Mouse (Mus musculus) telencephalon, adult 2 months (tissue): ENCODE measurements around the gene Map9.
A peak's percentile ranks its signal among the peaks of the same experiment; 100 is the strongest.
"Not testable (repeated sequence)": the region's sequence is repeated elsewhere in the genome, so short reads cannot be mapped to it uniquely, and the experiment has no call there.

Experiments
- DNase-seq: peaks from one replicate; pipeline ENCODE4 v3.0.0-alpha.2; 2011; ENCODE audit warnings: low read depth, low spot score

The Map9 gene

GRCm38 (mm10) chr3:82357797-82358524 lies at the start of gene Map9:
Gene Map9, plus strand, starts transcription at chr3:82358044.
- peak; percentile 100 for DNase-seq

GRCm38 (mm10) chr3:82315728-82316127 lies 42.1 kb upstream of the Map9 start:
- peak; percentile 62 for DNase-seq

DNA sequence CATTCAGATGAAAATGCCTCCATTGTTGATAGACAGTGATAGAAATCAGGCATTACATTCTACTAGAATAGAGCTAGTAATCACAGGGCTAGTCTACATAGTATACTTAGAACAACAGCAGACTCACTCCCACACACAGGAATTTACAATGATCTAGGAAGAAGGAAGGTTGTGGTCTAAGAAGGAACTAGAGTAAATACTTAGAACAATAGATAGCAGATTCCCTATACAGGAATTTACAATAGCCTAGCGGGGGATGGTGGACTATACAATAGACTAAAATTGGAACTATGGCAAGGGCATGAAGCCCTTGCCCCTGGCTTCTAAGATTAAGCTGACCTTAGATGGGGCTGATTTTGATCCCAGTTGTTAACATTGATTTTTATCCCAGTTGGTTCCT lies 31.1 kb upstream of the Map9 start:
- DNase-seq, result not testable (repeated sequence)

DNA sequence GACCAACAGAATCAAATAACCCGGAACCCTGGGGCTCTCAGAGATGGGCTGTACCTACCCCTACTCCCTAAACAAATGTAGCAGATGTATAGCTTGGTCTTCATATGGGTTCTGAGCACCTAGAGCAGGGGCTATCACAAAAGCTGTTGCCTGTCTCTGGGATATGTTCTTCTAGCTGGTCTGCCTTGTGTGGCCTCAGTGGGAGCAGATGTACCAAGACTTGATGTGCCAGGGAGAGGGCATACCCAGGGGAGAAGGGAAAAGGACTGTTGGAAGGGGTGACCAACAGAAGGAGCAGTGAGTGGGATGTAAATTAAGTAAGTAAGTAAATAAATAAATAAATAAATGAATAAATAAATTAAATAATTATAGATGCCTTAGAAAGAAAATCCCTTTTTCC lies 25.8 kb upstream of the Map9 start:
- DNase-seq, result no peak

DNA sequence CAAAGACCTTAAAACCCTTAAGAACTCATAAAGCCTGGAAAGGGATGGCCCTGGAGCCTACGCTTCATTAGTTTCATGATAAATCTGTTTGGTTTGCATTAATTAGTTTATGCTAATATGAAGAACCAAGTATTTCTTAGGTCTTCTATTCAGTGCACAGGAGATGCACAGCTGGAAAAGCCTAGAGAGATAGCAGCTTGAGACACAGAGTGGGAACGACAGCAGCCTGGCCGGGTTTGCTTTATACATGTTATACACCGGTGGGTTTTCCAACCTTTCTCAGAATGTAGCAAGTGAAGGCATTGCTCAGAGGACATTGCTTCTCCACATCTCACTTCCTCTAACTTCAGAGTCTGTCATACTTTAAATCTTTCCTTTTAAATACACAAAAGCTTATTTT lies 25.3 kb upstream of the Map9 start:
- no peak for DNase-seq

GRCm38 (mm10) chr3:82333128-82333969 lies 24.5 kb upstream of the Map9 start:
- DNase-seq, result peak; percentile 47

DNA sequence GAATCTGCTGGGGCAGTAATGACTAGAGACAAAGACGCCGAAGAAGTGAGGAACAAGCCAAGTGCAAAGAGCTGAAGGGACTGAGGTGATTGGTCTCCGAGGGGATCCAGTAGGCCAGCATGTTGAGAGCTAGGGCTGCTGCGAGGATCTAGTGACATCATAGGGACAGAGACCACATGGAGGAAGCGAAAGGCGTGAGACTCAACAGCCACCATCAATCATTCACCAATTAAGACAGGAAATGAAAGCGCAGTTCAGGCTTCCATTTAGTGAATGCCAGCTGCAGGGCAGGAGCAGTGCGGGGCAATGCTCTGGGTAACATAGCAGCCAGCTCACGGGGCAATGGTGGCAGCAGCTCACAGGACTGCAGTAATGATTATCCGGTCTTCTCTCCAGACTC lies 17.7 kb upstream of the Map9 start:
- DNase-seq, result no peak

- no peak for DNase-seq
Measured at GRCm38 (mm10) chr3:82348277-82348860, 9.5 kb upstream of the Map9 start.

DNA sequence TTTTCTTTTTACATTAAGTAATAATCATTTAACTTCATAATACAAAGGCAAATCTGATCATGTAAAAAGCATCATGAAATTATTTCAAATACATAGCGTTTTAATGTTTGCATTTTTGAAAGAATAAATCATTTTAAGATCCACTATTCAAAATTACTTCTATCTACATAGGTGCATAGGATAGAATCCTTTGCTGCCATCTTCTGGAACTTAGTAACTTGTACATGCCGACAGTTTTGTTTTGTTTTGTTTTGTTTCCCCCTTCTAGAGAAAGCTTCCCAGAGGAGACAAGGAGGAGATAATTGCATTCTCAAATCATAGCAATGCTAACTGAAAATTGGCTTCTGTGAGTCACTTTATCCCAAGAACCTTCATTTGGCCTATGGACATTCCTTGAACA lies 7.5 kb upstream of the Map9 start:
- DNase-seq, result peak; percentile 33

DNA sequence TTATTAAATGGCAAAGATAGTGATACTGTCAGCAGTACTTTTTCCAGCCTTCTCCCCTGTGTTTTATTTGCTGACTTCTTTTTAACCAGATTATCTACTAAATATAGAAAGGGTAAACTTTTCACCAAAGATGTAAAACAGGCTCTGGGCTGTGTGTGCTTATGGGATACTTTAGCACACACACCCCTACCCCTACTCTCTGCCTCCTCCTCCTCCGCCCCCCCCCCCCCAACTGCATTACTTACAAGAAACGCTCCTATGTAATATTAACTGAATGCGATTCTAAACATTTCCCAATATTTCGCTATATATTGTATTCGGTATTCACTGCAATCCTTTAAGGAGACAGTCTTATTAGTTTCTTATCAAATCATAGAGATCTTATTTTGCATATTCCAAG lies 504 bp upstream of the Map9 start:
- DNase-seq, result no peak

- DNase-seq, result no peak
Measured at GRCm38 (mm10) chr3:82359036-82359435, 1.2 kb downstream of the Map9 start.

DNA sequence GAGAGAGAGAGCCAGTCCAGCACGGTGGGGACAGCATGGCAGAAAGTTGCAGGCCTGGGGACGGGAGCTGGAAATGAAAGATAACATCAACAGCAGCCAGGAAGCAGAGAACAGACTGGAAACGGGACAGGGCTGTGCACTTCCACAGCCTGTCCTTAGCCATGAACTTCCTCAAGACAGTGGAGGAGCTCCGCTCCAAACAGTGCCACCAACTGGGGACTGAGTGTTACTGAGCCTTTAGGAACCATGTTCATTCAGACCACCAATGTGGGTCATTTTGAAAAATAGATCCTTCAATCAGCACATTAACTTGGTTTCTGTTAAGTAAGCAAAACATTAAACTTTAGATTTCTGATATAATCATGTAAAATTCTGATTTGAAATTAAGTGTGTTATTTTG lies 4.6 kb downstream of the Map9 start:
- no peak for DNase-seq

GRCm38 (mm10) chr3:82364505-82364904 lies 6.7 kb downstream of the Map9 start:
- DNase-seq, result peak; percentile 86

- peak; percentile 24 for DNase-seq
Measured at GRCm38 (mm10) chr3:82364988-82365387, 7.1 kb downstream of the Map9 start.

- peak; percentile 74 for DNase-seq
Measured at GRCm38 (mm10) chr3:82369063-82369860, 11.4 kb downstream of the Map9 start.

DNA sequence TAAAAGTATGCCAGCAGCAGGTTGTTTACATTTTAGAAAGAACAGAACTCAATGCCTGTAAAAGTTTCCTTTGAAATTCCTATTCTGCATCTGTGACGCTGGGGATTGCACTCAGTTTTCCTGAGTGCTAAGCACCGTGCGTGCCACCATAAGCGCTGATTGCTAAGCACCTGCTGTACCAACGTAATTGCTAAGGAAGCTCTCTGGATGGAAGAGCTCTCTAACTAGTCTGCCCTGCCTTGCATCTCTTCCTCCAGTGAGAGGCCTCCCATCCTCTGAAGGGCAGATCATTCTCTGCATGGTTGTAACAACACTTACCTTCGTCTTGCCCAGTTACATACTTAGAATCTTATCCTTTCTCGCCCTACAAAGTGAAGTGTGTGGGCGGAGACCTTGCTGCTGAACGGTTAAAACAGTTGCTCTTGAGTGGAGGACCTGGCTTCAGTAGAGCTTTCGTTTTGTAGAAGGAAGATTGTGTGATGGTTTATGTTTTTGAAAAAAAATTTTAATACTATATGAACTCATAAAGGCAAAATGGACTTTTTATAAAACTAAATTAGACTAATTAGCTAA lies 12.7 kb downstream of the Map9 start:
- no peak for DNase-seq

DNA sequence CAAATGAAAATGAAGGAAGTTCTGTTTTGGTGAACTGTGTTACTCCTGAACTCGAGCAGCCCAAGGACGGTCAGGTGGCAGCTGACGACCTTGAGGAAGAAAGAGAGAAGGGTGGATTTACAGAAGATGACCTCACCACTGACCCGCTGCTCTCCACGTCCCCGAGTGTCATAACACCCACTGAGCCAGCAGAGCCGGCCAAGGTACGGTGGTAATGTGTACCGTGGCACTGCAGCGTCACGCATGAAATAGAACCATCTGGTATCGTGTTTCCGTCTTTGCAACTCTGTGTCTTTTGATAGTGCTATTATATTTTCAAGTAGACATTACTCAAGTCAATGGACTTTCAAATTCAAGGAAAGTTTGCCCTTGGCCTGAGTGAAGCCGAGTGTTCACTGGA lies 19.1 kb downstream of the Map9 start:
- no peak for DNase-seq

- no peak for DNase-seq
Measured at GRCm38 (mm10) chr3:82382325-82382724, 24.5 kb downstream of the Map9 start.

DNA sequence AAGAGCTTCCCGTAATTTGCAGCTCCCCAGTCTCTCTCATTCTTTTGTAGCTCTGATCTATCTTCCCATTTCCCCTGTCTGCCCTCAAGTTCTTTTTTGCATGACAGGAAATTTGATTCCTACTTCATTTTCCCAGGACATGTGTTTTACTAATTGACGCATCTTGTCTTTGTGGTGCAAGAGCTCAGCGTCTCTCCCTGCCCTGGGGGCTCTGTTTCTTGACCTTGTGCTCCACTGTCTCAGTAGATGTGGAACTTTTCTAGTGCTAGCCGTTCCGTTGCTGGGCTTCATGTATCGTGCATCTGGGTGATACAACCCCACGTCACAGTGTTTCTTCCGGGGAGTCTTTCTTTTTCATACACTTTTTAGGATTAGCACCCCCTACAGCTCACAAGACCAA lies 27.2 kb downstream of the Map9 start:
- DNase-seq, result no peak

- DNase-seq, result no peak
Measured at GRCm38 (mm10) chr3:82405830-82406229, 48.0 kb downstream of the Map9 start.

DNA sequence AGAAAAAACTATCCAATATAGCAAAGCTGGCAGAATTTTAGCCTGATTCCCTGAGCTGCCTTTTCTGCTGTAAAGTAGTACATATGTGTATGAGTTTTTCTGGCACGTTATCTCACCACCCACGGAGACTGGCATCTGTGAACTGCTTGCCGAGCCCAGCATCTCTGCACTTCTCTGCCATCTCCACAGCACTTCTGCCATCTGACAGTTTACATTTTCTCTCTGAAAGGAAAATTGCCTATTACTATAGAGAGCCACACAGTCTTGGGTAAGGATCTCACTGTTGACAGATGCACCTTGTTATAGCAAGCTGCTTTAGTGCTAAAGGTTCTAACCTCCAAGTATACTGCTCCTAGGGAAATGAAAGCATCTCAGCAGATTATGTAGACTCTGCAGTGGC lies 48.5 kb downstream of the Map9 start:
- peak; percentile 82 for DNase-seq
